Mouse (Mus musculus): ENCODE measurements around the gene Tmco3.
A peak's percentile ranks its signal among the peaks of the same experiment; 100 is the strongest.
"Not testable (repeated sequence)": the region's sequence is repeated elsewhere in the genome, so short reads cannot be mapped to it uniquely, and the experiment has no call there.

Gene Tmco3

GRCm38 (mm10) chr8:13306309-13306909, 18.4 kb downstream of the Tmco3 start:
- DNase-seq (ENCODE audit: low spot score) = no peak

- no peak for DNase-seq (ENCODE audit: low spot score)
Measured at GRCm38 (mm10) chr8:13306916-13307315, 18.9 kb downstream of the Tmco3 start.

- no peak for DNase-seq (ENCODE audit: low spot score)
Measured at GRCm38 (mm10) chr8:13314922-13315321, 26.9 kb downstream of the Tmco3 start.

GRCm38 (mm10) chr8:13316671-13317070, 28.7 kb downstream of the Tmco3 start:
- DNase-seq (ENCODE audit: low spot score) = no peak

GRCm38 (mm10) chr8:13326598-13326997, 38.6 kb downstream of the Tmco3 start:
- peak; percentile 73 for DNase-seq (ENCODE audit: low spot score)

- no peak for DNase-seq (ENCODE audit: low spot score)
Measured at GRCm38 (mm10) chr8:13334671-13335070, 46.7 kb downstream of the Tmco3 start.

GRCm38 (mm10) chr8:13337245-13337644, 49.3 kb downstream of the Tmco3 start:
- not testable (repeated sequence) for DNase-seq (ENCODE audit: low spot score)

- no peak for DNase-seq (ENCODE audit: low spot score)
Measured at GRCm38 (mm10) chr8:13337678-13338077, 49.7 kb downstream of the Tmco3 start.

- peak; percentile 89 for DNase-seq (ENCODE audit: low spot score)
Measured at GRCm38 (mm10) chr8:13338255-13338860, 50.4 kb downstream of the Tmco3 start, which contains the start of gene Tfdp1. Tfdp1 (plus strand) TSS chr8:13338751.

- DNase-seq (ENCODE audit: low spot score) = no peak
Measured at GRCm38 (mm10) chr8:13338901-13339645, 51.1 kb downstream of the Tmco3 start.

- no peak for DNase-seq (ENCODE audit: low spot score)
Measured at GRCm38 (mm10) chr8:13339646-13339990, 51.6 kb downstream of the Tmco3 start.

- DNase-seq (ENCODE audit: low spot score) = no peak
Measured at GRCm38 (mm10) chr8:13340650-13341049, 52.7 kb downstream of the Tmco3 start.

- no peak for DNase-seq (ENCODE audit: low spot score)
Measured at GRCm38 (mm10) chr8:13342340-13342739, 54.4 kb downstream of the Tmco3 start.

GRCm38 (mm10) chr8:13343134-13343533, 55.1 kb downstream of the Tmco3 start:
- DNase-seq (ENCODE audit: low spot score) = no peak

GRCm38 (mm10) chr8:13350052-13350451, 62.1 kb downstream of the Tmco3 start:
- DNase-seq (ENCODE audit: low spot score) = no peak

GRCm38 (mm10) chr8:13351593-13351992, 63.6 kb downstream of the Tmco3 start:
- DNase-seq (ENCODE audit: low spot score) = no peak

- no peak for DNase-seq (ENCODE audit: low spot score)
Measured at GRCm38 (mm10) chr8:13352601-13353000, 64.6 kb downstream of the Tmco3 start.

GRCm38 (mm10) chr8:13353155-13353833, 65.3 kb downstream of the Tmco3 start:
- DNase-seq (ENCODE audit: low spot score) = no peak

GRCm38 (mm10) chr8:13353883-13354282, 65.9 kb downstream of the Tmco3 start:
- no peak for DNase-seq (ENCODE audit: low spot score)

- DNase-seq (ENCODE audit: low spot score) = no peak
Measured at GRCm38 (mm10) chr8:13356221-13356620, 68.2 kb downstream of the Tmco3 start.

GRCm38 (mm10) chr8:13356681-13357080, 68.7 kb downstream of the Tmco3 start:
- no peak for DNase-seq (ENCODE audit: low spot score)

- DNase-seq (ENCODE audit: low spot score) = no peak
Measured at GRCm38 (mm10) chr8:13360213-13360612, 72.2 kb downstream of the Tmco3 start.

- DNase-seq (ENCODE audit: low spot score) = no peak
Measured at GRCm38 (mm10) chr8:13361865-13362264, 73.9 kb downstream of the Tmco3 start.

Measured in embryo, embryonic 10 days (tissue).